Mouse (Mus musculus): Measurements from ENCODE around the gene Slc22a14. TPM values are rescaled to one million over a fixed set of nuclear protein-coding genes. Genes with fewer than 3 reads are reported as not detected.
"Not testable (repeated sequence)": the region's sequence is repeated elsewhere in the genome, so short reads cannot be mapped to it uniquely, and the experiment has no call there.

Gene Slc22a14
- polyA plus RNA-seq, 1 experiment from 2014 or later: 0.08 TPM

DNA sequence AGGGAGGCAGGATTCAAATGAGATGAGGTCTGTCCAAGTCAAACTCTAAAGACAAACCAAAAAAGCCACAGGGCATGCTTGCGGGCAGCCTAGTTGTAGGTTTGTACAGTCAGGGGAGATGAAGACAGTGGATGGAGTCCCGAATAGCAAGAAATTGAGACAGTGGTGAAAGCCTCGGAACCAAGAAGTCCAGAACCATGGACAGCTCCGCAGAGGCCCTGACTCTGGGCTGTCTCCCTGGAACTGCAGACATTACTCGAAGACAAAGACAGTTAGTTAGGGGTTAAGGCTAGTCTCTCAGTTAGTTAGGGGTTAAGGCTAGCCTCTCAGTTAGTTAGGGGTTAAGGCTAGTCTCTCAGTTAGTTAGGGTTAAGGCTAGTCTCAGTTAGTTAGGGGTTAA lies 23.6 kb upstream of the Slc22a14 start:
- WGBS: 51% methylated on average over 5 of the region's 5 CpGs
- Histone ChIP-seq H3K9me3 (no peaks in the 10 kb centered on the region), H3K36me3 (0 out of 2 replicates have a peak, but pooled peaks cover 4% of the 10 kb centered on the region), H3K4me3 (replicated peaks) (no peak overlapping the region), H3K27ac (no peak overlapping the region), H3K4me1 (no peaks in the 10 kb centered on the region), H3K9ac (no peak overlapping the region), H3K4me2 (no peak overlapping the region), H3K27me3 (replicated peaks) (no peaks in the 10 kb centered on the region)
- ATAC-seq (ENCODE audit: insufficient read depth, low FRiP score, low read depth): no peak

DNA sequence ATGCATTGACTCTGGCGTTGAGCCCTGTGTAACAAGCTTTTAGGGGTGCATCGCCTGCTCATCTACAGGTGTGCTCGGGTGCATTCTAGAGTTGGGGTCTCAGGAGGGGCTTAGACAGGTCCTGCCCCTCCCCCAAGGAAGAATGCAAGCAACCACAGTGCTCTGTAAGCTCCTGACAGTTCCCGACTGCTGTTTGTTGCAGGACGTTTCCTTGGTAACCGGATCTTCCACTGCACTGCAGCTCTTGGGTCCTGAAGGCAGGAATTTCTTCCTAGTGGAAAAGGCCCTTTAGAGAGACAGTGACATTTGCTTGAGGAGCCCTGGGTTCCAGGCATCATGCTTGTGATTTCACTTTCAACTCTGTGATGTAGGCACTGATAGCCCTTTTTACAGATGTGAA lies 17.2 kb upstream of the Slc22a14 start:
- H3K4me2 ChIP-seq: no peak overlapping the region
- no peaks in the 10 kb centered on the region for H3K9me3 ChIP-seq
- no peak overlapping the region for H3K4me3 ChIP-seq (replicated peaks)
- ATAC-seq (ENCODE audit: insufficient read depth, low FRiP score, low read depth): no peak
- no peak overlapping the region for H3K27ac ChIP-seq
- H3K36me3 ChIP-seq: 0 out of 2 replicates have a peak, but pooled peaks cover 4% of the 10 kb centered on the region
- H3K4me1 ChIP-seq: no peaks in the 10 kb centered on the region
- H3K9ac ChIP-seq: no peak overlapping the region
- WGBS: 59% methylated on average over 6 of the region's 6 CpGs
- no peaks in the 10 kb centered on the region for H3K27me3 ChIP-seq (replicated peaks)

GRCm38 (mm10) chr9:119378231-119378630 lies 12.9 kb upstream of the Slc22a14 start:
- no peaks in the 10 kb centered on the region for H3K4me1 ChIP-seq
- H3K4me2 ChIP-seq: no peak overlapping the region

DNA sequence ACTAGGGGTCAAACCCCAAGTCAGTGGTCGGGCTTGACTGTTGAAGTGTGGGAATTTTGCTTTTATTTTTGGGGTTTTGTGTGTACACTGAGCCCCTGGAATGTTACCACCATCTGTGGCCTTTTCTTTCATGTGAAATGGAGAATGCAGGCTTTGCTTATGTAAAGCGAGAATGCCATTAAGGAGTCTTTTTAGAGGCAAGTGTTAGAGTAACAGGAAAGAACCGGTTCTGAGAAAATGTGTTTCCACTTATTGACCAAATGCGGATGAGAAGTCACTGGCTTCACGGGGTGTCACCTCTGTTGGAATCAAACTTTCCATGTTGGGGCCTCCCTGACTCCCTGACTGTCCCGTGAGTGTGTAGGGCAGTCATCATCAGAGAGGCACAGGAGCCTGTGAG lies 10.2 kb upstream of the Slc22a14 start:
- no peak overlapping the region for H3K27ac ChIP-seq
- ATAC-seq (ENCODE audit: insufficient read depth, low FRiP score, low read depth): no peak
- H3K36me3 ChIP-seq: no peaks in the 10 kb centered on the region
- H3K9ac ChIP-seq: no peak overlapping the region
- H3K4me2 ChIP-seq: no peak overlapping the region
- no peaks in the 10 kb centered on the region for H3K27me3 ChIP-seq (replicated peaks)
- no peak overlapping the region for H3K4me3 ChIP-seq (replicated peaks)
- H3K4me1 ChIP-seq: no peaks in the 10 kb centered on the region
- no peaks in the 10 kb centered on the region for H3K9me3 ChIP-seq
- WGBS: 65% methylated on average over 6 of the region's 6 CpGs

More at GRCm38 (mm10) chr9:119378231-119378630, 12.9 kb upstream of the Slc22a14 start:
- H3K36me3 ChIP-seq: no peaks in the 10 kb centered on the region
- H3K4me3 ChIP-seq (replicated peaks): no peak overlapping the region
- H3K27ac ChIP-seq: no peak overlapping the region
- 79% methylated on average over 4 of the region's 4 CpGs for WGBS
- H3K27me3 ChIP-seq (replicated peaks): no peaks in the 10 kb centered on the region
- no peaks in the 10 kb centered on the region for H3K9me3 ChIP-seq
- no peak overlapping the region for H3K9ac ChIP-seq
- ATAC-seq (ENCODE audit: insufficient read depth, low FRiP score, low read depth): no peak

GRCm38 (mm10) chr9:119375008-119375407 lies 9.7 kb upstream of the Slc22a14 start:
- H3K4me2 ChIP-seq: no peak overlapping the region
- no peak overlapping the region for H3K9ac ChIP-seq
- H3K9me3 ChIP-seq: no peaks in the 10 kb centered on the region
- H3K4me3 ChIP-seq (replicated peaks): no peak overlapping the region
- no peaks in the 10 kb centered on the region for H3K36me3 ChIP-seq
- no peaks in the 10 kb centered on the region for H3K4me1 ChIP-seq
- WGBS: 68% methylated on average over 3 of the region's 3 CpGs
- no peaks in the 10 kb centered on the region for H3K27me3 ChIP-seq (replicated peaks)
- ATAC-seq (ENCODE audit: insufficient read depth, low FRiP score, low read depth): no peak
- no peak overlapping the region for H3K27ac ChIP-seq

DNA sequence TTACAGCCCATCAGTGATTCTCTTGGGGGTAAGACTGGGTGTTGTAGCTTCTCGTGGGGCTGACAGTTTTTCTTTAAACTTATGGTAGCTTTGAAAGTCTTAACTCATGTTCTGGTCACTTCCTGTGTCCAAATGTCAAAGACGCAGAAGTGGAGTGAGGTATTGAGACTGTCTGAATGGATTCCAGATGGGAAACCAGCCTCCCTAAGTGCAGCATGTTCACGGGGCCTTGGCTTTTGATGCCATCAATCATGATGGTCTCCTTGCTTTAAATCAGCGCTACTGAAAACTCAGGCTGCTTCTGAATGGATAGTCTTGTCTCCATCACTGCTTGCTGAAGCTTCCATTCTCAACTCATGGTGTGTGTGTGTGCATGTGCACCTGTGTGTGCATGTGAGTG lies 5.9 kb upstream of the Slc22a14 start:
- Histone ChIP-seq H3K27me3 (replicated peaks) (no peaks in the 10 kb centered on the region), H3K9ac (no peak overlapping the region), H3K27ac (no peak overlapping the region), H3K9me3 (no peaks in the 10 kb centered on the region), H3K4me3 (replicated peaks) (no peak overlapping the region), H3K36me3 (0 out of 2 replicates have a peak, but pooled peaks cover 5% of the 10 kb centered on the region), H3K4me1 (no peaks in the 10 kb centered on the region), H3K4me2 (no peak overlapping the region)
- ATAC-seq (ENCODE audit: insufficient read depth, low FRiP score, low read depth): no peak
- 54% methylated on average over 4 of the region's 4 CpGs for WGBS

GRCm38 (mm10) chr9:119370770-119371169 lies 5.4 kb upstream of the Slc22a14 start:
- ATAC-seq (ENCODE audit: insufficient read depth, low FRiP score, low read depth); H3K4me1 ChIP-seq; H3K9me3 ChIP-seq; H3K9ac ChIP-seq; H3K4me2 ChIP-seq; H3K27ac ChIP-seq; H3K4me3 ChIP-seq (replicated peaks); H3K27me3 ChIP-seq (replicated peaks); H3K36me3 ChIP-seq: not testable (repeated sequence)
- WGBS: 85% methylated on average over 4 of the region's 4 CpGs

DNA sequence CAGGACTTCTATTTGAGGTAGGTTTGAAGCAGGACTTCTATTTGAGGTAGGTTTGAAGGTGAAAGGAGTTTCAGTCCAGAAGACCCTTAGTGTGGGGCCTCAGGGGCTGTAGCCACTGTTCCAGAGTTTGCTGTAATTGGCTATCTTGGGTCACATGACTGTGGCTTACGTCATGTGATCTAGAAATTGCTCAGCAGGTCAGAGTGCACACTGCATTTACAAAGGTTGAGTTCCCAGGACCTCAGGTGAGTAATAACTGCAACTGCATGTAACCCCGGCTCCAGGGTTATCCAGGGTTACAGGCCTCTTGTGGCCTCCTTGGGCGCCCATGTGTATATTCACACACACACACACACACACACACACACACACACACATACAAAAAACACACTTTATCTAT lies 3.0 kb upstream of the Slc22a14 start:
- ATAC-seq (ENCODE audit: insufficient read depth, low FRiP score, low read depth): no peak
- no peaks in the 10 kb centered on the region for H3K27me3 ChIP-seq (replicated peaks)

DNA sequence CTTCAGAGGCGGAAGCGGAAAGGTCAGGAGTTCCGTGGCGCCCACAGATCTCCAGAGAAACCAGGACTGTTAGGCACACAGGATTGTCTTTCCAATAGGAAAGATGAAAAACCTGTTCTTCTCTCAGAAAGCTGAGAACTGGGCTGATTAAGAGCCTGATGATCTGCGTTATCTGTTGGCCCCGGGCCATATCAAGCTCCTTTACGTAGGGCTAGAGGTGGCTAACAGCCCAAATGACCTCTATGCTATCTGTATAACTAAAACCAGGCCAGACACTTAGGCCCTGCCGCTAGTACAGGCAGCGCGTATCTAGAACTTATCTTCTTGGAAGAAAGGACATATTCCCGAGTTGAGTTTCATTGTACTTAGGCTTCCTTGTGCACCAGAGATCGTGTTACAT lies 2.1 kb downstream of the Slc22a14 start:
- Histone ChIP-seq H3K27ac (no peak overlapping the region), H3K4me3 (replicated peaks) (no peak overlapping the region), H3K36me3 (0 out of 2 replicates have a peak, but pooled peaks cover 3% of the 10 kb centered on the region), H3K4me1 (no peaks in the 10 kb centered on the region), H3K9me3 (no peaks in the 10 kb centered on the region), H3K4me2 (no peak overlapping the region), H3K9ac (no peak overlapping the region), H3K27me3 (replicated peaks) (no peaks in the 10 kb centered on the region)
- WGBS: 77% methylated on average over 12 of the region's 12 CpGs
- 0 out of 2 replicates have a peak, but pooled peaks have one; percentile 10 for ATAC-seq (ENCODE audit: insufficient read depth, low FRiP score, low read depth)

More for the DNA sequence above, 3.0 kb upstream of the Slc22a14 start:
- 0 out of 2 replicates have a peak, but pooled peaks cover 5% of the 10 kb centered on the region for H3K36me3 ChIP-seq
- H3K4me2 ChIP-seq: no peak overlapping the region
- no peak overlapping the region for H3K9ac ChIP-seq
- no peaks in the 10 kb centered on the region for H3K9me3 ChIP-seq
- 87% methylated on average over 3 of the region's 3 CpGs for WGBS
- no peak overlapping the region for H3K4me3 ChIP-seq (replicated peaks)
- no peaks in the 10 kb centered on the region for H3K4me1 ChIP-seq
- no peak overlapping the region for H3K27ac ChIP-seq

DNA sequence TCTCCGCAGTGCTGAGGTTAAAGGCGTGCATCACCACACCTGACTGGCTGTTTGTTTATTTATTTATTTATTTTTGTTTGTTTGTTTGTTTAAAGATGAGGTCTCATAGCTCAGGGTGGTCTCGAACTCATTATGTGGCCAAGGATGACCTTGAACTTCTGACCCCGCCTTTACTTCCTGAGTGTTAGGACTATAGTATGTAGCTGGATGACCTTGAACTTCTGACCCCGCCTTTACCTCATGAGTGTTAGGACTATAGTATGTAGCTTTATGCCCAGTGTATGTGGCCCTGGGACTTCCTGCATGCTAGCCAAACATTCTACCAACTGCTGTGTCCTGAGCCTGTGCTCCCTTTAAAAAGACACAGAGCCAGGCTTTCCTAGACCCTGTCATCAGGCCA lies 3.9 kb downstream of the Slc22a14 start:
- no peaks in the 10 kb centered on the region for H3K27me3 ChIP-seq (replicated peaks)
- H3K4me1 ChIP-seq: peaks cover 3% of the 10 kb centered on the region; the same call in 1 of the 2 replicates
- ATAC-seq (ENCODE audit: insufficient read depth, low FRiP score, low read depth): no peak
- no peaks in the 10 kb centered on the region for H3K9me3 ChIP-seq
- WGBS: 87% methylated on average over 5 of the region's 5 CpGs
- H3K27ac ChIP-seq: no peak overlapping the region
- H3K4me3 ChIP-seq (replicated peaks): no peak overlapping the region
- H3K9ac ChIP-seq: no peak overlapping the region
- H3K36me3 ChIP-seq: no peaks in the 10 kb centered on the region
- H3K4me2 ChIP-seq: no peak overlapping the region

GRCm38 (mm10) chr9:119358058-119358429 lies 7.3 kb downstream of the Slc22a14 start:
- WGBS: 44% methylated on average over 9 of the region's 9 CpGs
- ATAC-seq (ENCODE audit: insufficient read depth, low FRiP score, low read depth): no peak
- Histone ChIP-seq H3K27me3 (replicated peaks) (no peaks in the 10 kb centered on the region), H3K4me2 (peak overlapping the region; percentile 87), H3K4me1 (peaks cover 3% of the 10 kb centered on the region; the same call in 1 of the 2 replicates), H3K9me3 (no peaks in the 10 kb centered on the region), H3K4me3 (replicated peaks) (peak overlapping the region; percentile 81), H3K36me3 (no peaks in the 10 kb centered on the region), H3K27ac (no peak overlapping the region), H3K9ac (no peak overlapping the region; the same call in 1 of the 2 replicates)

GRCm38 (mm10) chr9:119357331-119358057 lies 7.9 kb downstream of the Slc22a14 start, which contains the start of gene Xylb:
Gene Xylb (plus strand): TSS chr9:119357381.
- no peaks in the 10 kb centered on the region for H3K36me3 ChIP-seq
- peak within 1 kb of the TSS; percentile 87 for H3K4me2 ChIP-seq
- no peak within 1 kb of the TSS for H3K27ac ChIP-seq
- H3K9ac ChIP-seq: peak within 1 kb of the TSS; percentile 44
- peak within 1 kb of the TSS; percentile 81 for H3K4me3 ChIP-seq (replicated peaks)
- H3K9me3 ChIP-seq: no peaks in the 10 kb centered on the region
- H3K4me1 ChIP-seq: peaks cover 3% of the 10 kb centered on the region; the same call in 1 of the 2 replicates
- peak; percentile 86 for ATAC-seq (ENCODE audit: insufficient read depth, low FRiP score, low read depth)
- no peaks in the 10 kb centered on the region for H3K27me3 ChIP-seq (replicated peaks)
- WGBS: 2% methylated on average over 63 of the region's 65 CpGs

Data from stomach, embryonic 15.5 days (tissue).